Mouse (Mus musculus): ENCODE measurements around the gene Tmem150a. TPM values are rescaled to one million over a fixed set of nuclear protein-coding genes. Genes with fewer than 3 reads are reported as not detected.
A peak's percentile ranks its signal among the peaks of the same experiment; 100 is the strongest.

Gene Tmem150a
- polyA plus RNA-seq, 1 experiment from 2014 or later: 17.1 TPM

DNA sequence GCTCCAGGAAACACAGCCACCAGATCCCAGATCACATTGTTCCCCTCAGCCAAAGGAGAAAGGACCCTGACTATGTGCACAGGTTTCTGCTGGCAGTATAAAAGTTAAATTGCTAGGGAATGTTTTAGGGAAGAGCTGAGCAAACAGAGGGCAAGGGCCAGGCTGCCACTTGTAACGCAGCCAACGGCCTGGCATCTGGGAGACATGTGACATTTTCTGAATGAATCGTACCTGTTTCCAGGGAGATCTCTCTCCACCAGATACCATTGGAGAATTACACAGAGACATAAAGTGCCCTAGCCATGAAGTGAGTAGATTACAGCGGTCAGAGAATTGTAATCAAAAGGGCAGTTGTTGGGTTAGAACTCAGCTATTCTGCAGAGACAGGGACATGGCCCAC, 17.9 kb downstream of the Tmem150a start:
- Histone ChIP-seq H3K27ac (replicated peaks; ENCODE audit: low read depth, low read length) (no peak overlapping the region), H3K9ac (replicated peaks; ENCODE audit: low read length) (no peak overlapping the region), H3K9me3 (ENCODE audit: control insufficient read depth, low read length) (no peaks in the 10 kb centered on the region), H3K36me3 (ENCODE audit: control insufficient read depth, insufficient read depth, low read length) (no peaks in the 10 kb centered on the region), H3K4me3 (replicated peaks; ENCODE audit: low read depth, low read length) (no peak overlapping the region), H3K4me1 (ENCODE audit: control insufficient read depth, insufficient read depth, low read length) (no peaks in the 10 kb centered on the region), H3K4me2 (ENCODE audit: low read length) (no peak overlapping the region), H3K27me3 (ENCODE audit: control insufficient read depth, insufficient read depth, low read length) (no peaks in the 10 kb centered on the region)
- ATAC-seq (ENCODE audit: low FRiP score, low TSS enrichment) (no peak), DNase-seq (no peak)
- 87% methylated on average over 4 of the region's 4 CpGs for WGBS

DNA sequence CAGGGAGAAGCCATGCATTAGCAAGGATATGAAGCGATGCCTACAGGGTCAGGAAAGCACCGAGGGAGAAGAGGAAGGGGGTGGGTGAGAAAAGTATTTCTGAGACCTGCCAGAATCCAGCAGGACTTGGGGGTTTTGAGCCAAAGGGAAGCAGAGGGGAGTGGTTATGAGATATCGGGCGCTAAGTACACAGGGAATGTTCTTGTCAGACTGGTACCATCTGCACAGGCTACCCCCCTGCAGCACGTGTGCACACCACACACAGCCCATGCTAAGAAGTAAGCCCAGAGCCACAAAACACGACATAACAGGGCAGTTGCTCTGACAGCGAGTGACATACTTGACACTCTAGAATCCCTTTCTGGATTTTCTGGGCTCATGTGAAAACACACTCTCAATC, 19.0 kb downstream of the Tmem150a start:
- no peak for DNase-seq

DNA sequence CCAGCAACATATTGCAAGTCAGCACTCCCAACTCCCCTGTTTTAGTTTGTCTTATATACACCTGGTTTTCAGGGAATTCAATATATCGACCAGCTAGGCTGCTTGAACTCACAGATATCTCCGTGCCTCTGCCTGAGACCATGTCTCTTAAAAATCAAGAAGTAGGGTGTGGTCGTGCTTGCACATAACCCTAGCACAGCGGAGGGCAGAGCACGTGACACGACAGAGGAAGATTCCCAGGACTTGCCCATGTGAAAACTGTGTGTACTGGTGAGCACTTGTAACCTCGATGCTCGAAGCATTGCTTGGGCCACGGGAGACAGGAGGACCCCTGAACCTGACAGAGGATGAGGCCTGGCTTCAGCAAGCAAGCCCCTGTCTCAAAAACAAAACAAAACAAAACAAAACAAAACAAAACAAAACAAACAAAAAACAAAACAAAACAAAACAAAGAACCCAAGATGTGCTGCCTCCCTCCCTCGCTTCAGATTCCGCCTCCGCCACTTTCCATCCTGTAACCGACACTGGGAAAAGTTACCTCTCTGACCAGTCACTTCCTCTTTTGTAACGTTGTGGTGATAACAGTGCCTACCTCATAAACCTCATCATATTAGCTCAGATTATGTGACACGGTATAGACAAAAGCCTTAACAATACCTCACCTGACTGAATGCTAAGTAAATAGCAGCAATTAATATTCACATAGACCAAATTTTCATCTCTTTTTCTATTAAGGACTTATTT, 19.7 kb downstream of the Tmem150a start:
- DNase-seq (no peak), ATAC-seq (ENCODE audit: low FRiP score, low TSS enrichment) (no peak)
- no peaks in the 10 kb centered on the region for H3K36me3 ChIP-seq (ENCODE audit: control insufficient read depth, insufficient read depth, low read length)
- H3K27me3 ChIP-seq (ENCODE audit: control insufficient read depth, insufficient read depth, low read length): peaks cover 8% of the 10 kb centered on the region; the same call in 1 of the 2 replicates
- H3K27ac ChIP-seq (replicated peaks; ENCODE audit: low read depth, low read length): no peak overlapping the region
- no peak overlapping the region for H3K4me2 ChIP-seq (ENCODE audit: low read length)
- 86% methylated on average over 15 of the region's 15 CpGs for WGBS
- H3K9me3 ChIP-seq (ENCODE audit: control insufficient read depth, low read length): no peaks in the 10 kb centered on the region
- no peak overlapping the region for H3K4me3 ChIP-seq (replicated peaks; ENCODE audit: low read depth, low read length)
- H3K4me1 ChIP-seq (ENCODE audit: control insufficient read depth, insufficient read depth, low read length): no peaks in the 10 kb centered on the region
- H3K9ac ChIP-seq (replicated peaks; ENCODE audit: low read length): no peak overlapping the region

More for the DNA sequence above, 19.0 kb downstream of the Tmem150a start:
- Histone ChIP-seq H3K9me3 (ENCODE audit: control insufficient read depth, low read length) (no peaks in the 10 kb centered on the region), H3K9ac (replicated peaks; ENCODE audit: low read length) (no peak overlapping the region), H3K36me3 (ENCODE audit: control insufficient read depth, insufficient read depth, low read length) (no peaks in the 10 kb centered on the region), H3K4me2 (ENCODE audit: low read length) (no peak overlapping the region), H3K4me1 (ENCODE audit: control insufficient read depth, insufficient read depth, low read length) (no peaks in the 10 kb centered on the region), H3K27me3 (ENCODE audit: control insufficient read depth, insufficient read depth, low read length) (peaks cover under 1% of the 10 kb centered on the region; the same call in 1 of the 2 replicates), H3K4me3 (replicated peaks; ENCODE audit: low read depth, low read length) (no peak overlapping the region), H3K27ac (replicated peaks; ENCODE audit: low read depth, low read length) (no peak overlapping the region)
- no peak for ATAC-seq (ENCODE audit: low FRiP score, low TSS enrichment)
- WGBS: 81% methylated on average over 7 of the region's 7 CpGs

DNA sequence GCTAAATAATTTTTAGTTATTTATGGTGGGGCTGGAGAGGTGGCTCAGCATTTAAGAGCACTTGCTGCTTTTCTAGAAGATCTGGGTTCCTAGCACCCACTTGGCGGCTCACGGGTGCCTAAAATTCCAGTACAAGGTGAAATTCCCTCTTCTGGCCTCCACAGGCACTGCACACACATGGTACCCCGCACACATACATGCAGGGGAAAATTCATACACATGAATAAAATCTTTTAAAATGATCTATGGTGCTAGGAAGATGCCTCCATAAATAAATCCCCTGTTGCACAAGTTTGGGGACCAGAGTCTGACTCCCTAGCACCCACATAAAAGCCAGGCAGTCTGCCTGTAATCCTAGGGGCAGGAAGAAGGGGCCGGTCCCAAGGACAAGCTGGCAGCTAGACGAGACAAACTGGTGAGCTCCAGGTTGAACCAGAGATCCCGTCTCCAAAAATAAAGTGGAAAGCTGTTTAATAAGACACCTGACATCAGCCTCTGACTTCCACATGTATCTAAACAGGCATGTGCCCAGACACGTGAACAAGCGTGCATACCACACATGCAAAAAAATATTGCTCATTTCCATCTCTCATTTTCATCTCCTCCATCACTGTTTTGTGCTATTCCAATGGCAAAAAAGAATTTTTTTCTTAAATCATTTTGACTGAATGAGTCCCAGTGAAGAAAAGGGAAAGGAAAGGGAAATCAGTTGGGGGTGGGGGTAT, 23.4 kb downstream of the Tmem150a start:
- Histone ChIP-seq H3K9me3 (ENCODE audit: control insufficient read depth, low read length) (no peaks in the 10 kb centered on the region), H3K36me3 (ENCODE audit: control insufficient read depth, insufficient read depth, low read length) (no peaks in the 10 kb centered on the region), H3K27me3 (ENCODE audit: control insufficient read depth, insufficient read depth, low read length) (peaks cover 15% of the 10 kb centered on the region; the same call in 1 of the 2 replicates), H3K4me1 (ENCODE audit: control insufficient read depth, insufficient read depth, low read length) (0 out of 2 replicates have a peak, but pooled peaks cover 5% of the 10 kb centered on the region), H3K27ac (replicated peaks; ENCODE audit: low read depth, low read length) (no peak overlapping the region), H3K4me3 (replicated peaks; ENCODE audit: low read depth, low read length) (no peak overlapping the region), H3K4me2 (ENCODE audit: low read length) (no peak overlapping the region), H3K9ac (replicated peaks; ENCODE audit: low read length) (no peak overlapping the region)
- DNase-seq (no peak), ATAC-seq (ENCODE audit: low FRiP score, low TSS enrichment) (no peak)
- WGBS: 85% methylated on average over 8 of the region's 8 CpGs

DNA sequence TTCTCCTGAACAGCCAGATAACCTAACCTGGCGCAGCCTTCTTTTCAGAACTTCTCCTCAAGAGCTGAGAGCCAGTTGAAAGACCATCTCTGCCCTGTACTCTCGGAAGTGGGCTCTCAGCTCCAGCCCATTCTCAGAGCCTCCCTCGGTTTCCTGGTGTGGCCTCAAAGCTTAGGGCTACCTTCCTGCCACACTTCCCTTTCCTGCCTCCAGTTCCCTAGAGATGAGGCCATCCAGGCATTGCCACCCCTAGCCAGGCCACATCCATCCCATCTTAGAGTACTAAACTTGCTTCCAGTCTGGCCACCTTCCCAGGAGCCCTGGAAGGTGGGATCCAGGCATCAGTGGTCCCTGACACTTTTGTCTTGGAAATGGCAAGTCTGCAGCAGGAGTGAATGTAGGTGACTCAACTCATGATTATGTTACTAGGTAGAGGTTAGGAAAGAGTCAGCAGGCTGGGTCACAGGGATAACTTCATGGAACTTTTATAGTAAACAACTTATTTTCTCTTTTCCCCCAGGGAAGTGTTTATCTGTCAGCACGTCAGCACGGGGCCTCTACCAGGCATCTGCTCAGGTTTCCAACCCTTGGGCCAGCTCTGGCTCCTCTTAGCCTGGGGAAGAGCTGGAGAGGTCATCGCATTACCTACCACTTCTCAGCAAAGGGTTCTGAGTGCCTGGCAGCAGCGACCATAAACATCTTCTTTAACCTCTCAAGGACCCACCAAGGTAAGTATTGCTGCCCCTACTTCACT, 24.3 kb downstream of the Tmem150a start:
- ATAC-seq (ENCODE audit: low FRiP score, low TSS enrichment): no peak
- peak overlapping the region; percentile 36; the same call in 1 of the 2 replicates for H3K4me3 ChIP-seq (replicated peaks; ENCODE audit: low read depth, low read length)
- no peaks in the 10 kb centered on the region for H3K9me3 ChIP-seq (ENCODE audit: control insufficient read depth, low read length)
- H3K4me2 ChIP-seq (ENCODE audit: low read length): peak overlapping the region; percentile 57
- no peak overlapping the region; the same call in 1 of the 2 replicates for H3K9ac ChIP-seq (replicated peaks; ENCODE audit: low read length)
- no peak overlapping the region for H3K27ac ChIP-seq (replicated peaks; ENCODE audit: low read depth, low read length)
- H3K4me1 ChIP-seq (ENCODE audit: control insufficient read depth, insufficient read depth, low read length): 0 out of 2 replicates have a peak, but pooled peaks cover 5% of the 10 kb centered on the region
- no peak for DNase-seq
- 42% methylated on average over 7 of the region's 7 CpGs for WGBS
- no peaks in the 10 kb centered on the region for H3K36me3 ChIP-seq (ENCODE audit: control insufficient read depth, insufficient read depth, low read length)
- H3K27me3 ChIP-seq (ENCODE audit: control insufficient read depth, insufficient read depth, low read length): peaks cover 15% of the 10 kb centered on the region; the same call in 1 of the 2 replicates

DNA sequence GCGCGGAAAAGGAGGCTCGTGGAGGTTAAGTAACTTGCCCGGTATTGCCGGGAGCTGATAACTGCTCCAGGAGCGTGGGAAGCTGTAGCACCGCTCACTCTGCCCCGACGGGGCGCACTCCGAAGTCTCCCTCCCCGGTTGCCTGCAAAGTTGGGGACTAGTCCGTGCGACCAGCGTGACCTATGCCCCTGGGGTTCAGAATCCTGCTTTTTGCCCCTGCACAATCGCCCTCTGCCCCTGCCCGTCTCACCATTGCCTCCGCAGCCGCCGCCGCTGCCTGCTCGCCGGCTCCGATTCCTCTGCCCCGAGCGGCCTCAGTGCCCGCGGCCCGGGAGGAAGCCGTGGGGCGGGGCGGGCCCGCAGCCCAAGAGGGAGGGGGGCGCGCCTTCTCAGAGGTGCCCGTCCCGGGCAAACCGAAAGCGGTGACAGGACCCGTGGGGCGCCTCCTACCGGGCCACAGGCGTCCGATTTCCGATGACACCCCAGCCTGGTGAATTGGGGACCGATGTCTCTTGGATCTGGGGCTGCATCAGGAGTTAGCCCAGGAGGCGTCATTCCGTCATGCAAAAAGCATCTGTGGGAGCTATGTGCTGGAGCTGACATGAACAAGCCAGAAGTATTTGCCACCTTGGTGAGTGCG, 25.0 kb downstream of the Tmem150a start, which contains the start of gene Vamp5:
TSS of gene Vamp5 (minus strand) at position 338 of the 640 bp plus-strand sequence.
- 2% methylated on average over 49 of the region's 49 CpGs for WGBS
- no peaks in the 10 kb centered on the region for H3K36me3 ChIP-seq (ENCODE audit: control insufficient read depth, insufficient read depth, low read length)
- ATAC-seq (ENCODE audit: low FRiP score, low TSS enrichment): no peak; the same call in 1 of the 2 replicates

DNA sequence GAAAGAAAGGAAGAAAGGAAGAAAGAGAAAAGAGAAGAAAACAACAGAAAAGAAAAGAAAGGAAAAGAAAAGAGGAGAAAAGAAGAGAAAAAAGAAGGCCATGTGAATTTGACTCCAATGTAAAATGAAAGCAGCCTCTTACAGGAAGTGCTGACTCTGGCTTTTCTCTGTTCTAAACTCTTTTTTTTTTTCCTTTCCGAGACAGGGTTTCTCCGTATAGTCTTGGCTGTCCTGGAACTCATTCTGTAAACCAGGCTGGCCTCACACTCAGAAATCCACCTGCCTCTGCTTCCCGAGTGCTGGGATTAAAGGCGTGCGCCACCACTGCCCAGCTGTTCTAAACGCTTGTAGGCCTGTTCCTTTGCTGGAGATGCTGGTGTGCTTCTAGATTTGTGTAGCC, 27.2 kb downstream of the Tmem150a start:
- WGBS: 82% methylated on average over 6 of the region's 6 CpGs
- Histone ChIP-seq H3K36me3 (ENCODE audit: control insufficient read depth, insufficient read depth, low read length) (no peaks in the 10 kb centered on the region), H3K9ac (replicated peaks; ENCODE audit: low read length) (no peak overlapping the region), H3K9me3 (ENCODE audit: control insufficient read depth, low read length) (no peaks in the 10 kb centered on the region), H3K27me3 (ENCODE audit: control insufficient read depth, insufficient read depth, low read length) (peaks cover 15% of the 10 kb centered on the region; the same call in 1 of the 2 replicates), H3K4me2 (ENCODE audit: low read length) (no peak overlapping the region), H3K4me3 (replicated peaks; ENCODE audit: low read depth, low read length) (no peak overlapping the region), H3K4me1 (ENCODE audit: control insufficient read depth, insufficient read depth, low read length) (0 out of 2 replicates have a peak, but pooled peaks cover 5% of the 10 kb centered on the region), H3K27ac (replicated peaks; ENCODE audit: low read depth, low read length) (no peak overlapping the region)
- ATAC-seq (ENCODE audit: low FRiP score, low TSS enrichment) (no peak), DNase-seq (no peak)

More for the DNA sequence above, 25.0 kb downstream of the Tmem150a start, which contains the start of gene Vamp5:
- peaks cover 15% of the 10 kb centered on the region; the same call in 1 of the 2 replicates for H3K27me3 ChIP-seq (ENCODE audit: control insufficient read depth, insufficient read depth, low read length)
- peak within 1 kb of the TSS; percentile 57 for H3K4me2 ChIP-seq (ENCODE audit: low read length)
- peak within 1 kb of the TSS; percentile 36 for H3K4me3 ChIP-seq (replicated peaks; ENCODE audit: low read depth, low read length)
- H3K9me3 ChIP-seq (ENCODE audit: control insufficient read depth, low read length): no peaks in the 10 kb centered on the region
- H3K4me1 ChIP-seq (ENCODE audit: control insufficient read depth, insufficient read depth, low read length): 0 out of 2 replicates have a peak, but pooled peaks cover 5% of the 10 kb centered on the region
- DNase-seq: peak; percentile 47
- no peak within 1 kb of the TSS for H3K27ac ChIP-seq (replicated peaks; ENCODE audit: low read depth, low read length)
- H3K9ac ChIP-seq (replicated peaks; ENCODE audit: low read length): peak within 1 kb of the TSS; percentile 42
